Mouse (Mus musculus): ENCODE data around the gene Fam189a1.

DNA sequence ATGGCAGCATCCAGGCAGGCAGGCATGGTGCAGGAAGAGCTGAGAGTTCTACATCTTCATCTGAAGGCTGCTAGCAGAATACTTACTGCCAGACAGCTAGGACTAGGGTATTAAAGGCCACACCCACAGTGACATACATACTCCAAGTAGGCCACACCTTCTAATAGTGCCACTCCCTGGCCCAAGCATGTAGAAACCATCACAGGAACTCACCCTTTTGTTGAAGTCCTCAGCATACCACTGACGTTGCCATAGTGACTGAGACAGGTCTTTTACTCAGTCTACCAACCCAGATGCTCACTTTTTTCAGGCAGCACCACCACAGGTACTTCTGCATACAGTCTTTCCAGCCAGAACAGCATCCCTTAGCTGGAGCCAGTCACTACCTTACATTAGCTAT, 104.4 kb downstream of the Fam189a1 start:
- TF ChIP-seq CTCF (IDR thresholded peaks at IDR 0.05; ENCODE audit: low read depth, low read length) (no peak), POLR2A (IDR thresholded peaks at IDR 0.05; ENCODE audit: borderline replicate concordance, low read depth, low read length) (no peak)

Data from bone marrow macrophage, adult 2 months (primary cell).